Mouse (Mus musculus) CH12.LX (cell line): ENCODE results near the gene Tmem198. TPM values are rescaled to one million over a fixed set of nuclear protein-coding genes. Genes with fewer than 3 reads are reported as not detected.
A peak's percentile ranks its signal among the peaks of the same experiment; 100 is the strongest.

ENCODE experiments used
- DNase-seq: peaks from one replicate; pipeline ENCODE4 v3.0.0-alpha.2; 2013; ENCODE audit errors: extremely low read depth
- H3K27ac ChIP-seq: 2 replicates; pipeline ENCODE4 v1.5.1; 2012; ENCODE audit warnings: low read depth, mild to moderate bottlenecking, control low read depth, moderate library complexity; ENCODE audit not compliant: insufficient read depth
- H3K27me3 ChIP-seq: replicated peaks from 2 replicates; pipeline ENCODE3; 2012; ENCODE audit warnings: inconsistent platforms
- H3K36me3 ChIP-seq, 2 experiments: replicated peaks in 1 of 2; 2 replicates each; pipeline versions ENCODE3 to v1.6.1; 2012; ENCODE audit warnings: inconsistent platforms in 1 of 2, low read length in 1 of 2, mild to moderate bottlenecking in 1 of 2, mixed read lengths in 1 of 2, moderate library complexity in 1 of 2; ENCODE audit not compliant: control insufficient read depth in 1 of 2, insufficient read depth in 1 of 2
- H3K4me1 ChIP-seq, 2 experiments: 2 replicates each; pipeline ENCODE4 v1.6.1; 2012; ENCODE audit warnings: inconsistent platforms in 1 of 2, moderate library complexity in 1 of 2; ENCODE audit not compliant: insufficient read depth in 2 of 2, control insufficient read depth in 1 of 2
- H3K4me2 ChIP-seq: 2 replicates; pipeline ENCODE4 v1.6.1; 2012; ENCODE audit warnings: low read depth, mild to moderate bottlenecking, control low read depth; ENCODE audit not compliant: poor library complexity, insufficient read depth, severe bottlenecking
- H3K4me3 ChIP-seq, 3 experiments: fragments of 150-350 bp in 1 of 3; sonication (generic) in 1 of 3; replicated peaks in 1 of 3; 2 replicates each; pipeline versions ENCODE3 to v1.5.1; 2011 to 2012; ENCODE audit warnings: low read depth in 2 of 3, low read length in 2 of 3, mild to moderate bottlenecking in 2 of 3, moderate library complexity in 2 of 3, control low read depth in 1 of 3, improper control_type of control experiment in 1 of 3, inconsistent platforms in 1 of 3, mixed read lengths in 1 of 3; ENCODE audit not compliant: poor library complexity in 1 of 3
- H3K79me2 ChIP-seq: replicated peaks from 2 replicates; pipeline ENCODE4 v1.6.1; 2012; ENCODE audit warnings: mild to moderate bottlenecking, moderate library complexity; ENCODE audit not compliant: control insufficient read depth, poor library complexity, insufficient read depth, severe bottlenecking; ENCODE audit errors: extremely low read depth
- H3K9ac ChIP-seq: 2 replicates; pipeline ENCODE4 v1.6.1; 2012; ENCODE audit warnings: low read depth, mild to moderate bottlenecking, control low read depth, moderate library complexity; ENCODE audit not compliant: insufficient read depth
- H3K9me3 ChIP-seq: replicated peaks from 2 replicates; pipeline ENCODE3; 2012; ENCODE audit warnings: low read length, inconsistent platforms, mixed read lengths
- BHLHE40 ChIP-seq: IDR thresholded peaks from 2 replicates; pipeline ENCODE4 v1.6.1; 2011; ENCODE audit warnings: mild to moderate bottlenecking, low read depth, low read length, improper control_type of control experiment
- CHD1 ChIP-seq: IDR thresholded peaks from 2 replicates; pipeline ENCODE4 v1.6.1; 2012; ENCODE audit warnings: low read depth, low read length, improper control_type of control experiment, inconsistent platforms
- CHD2 ChIP-seq: IDR thresholded peaks from 2 replicates; pipeline ENCODE4 v1.6.1; 2011; ENCODE audit warnings: low read length, improper control_type of control experiment
- CTCF ChIP-seq, 2 experiments: IDR thresholded peaks in 1 of 2; conservative IDR thresholded peaks in 1 of 2; 2 replicates each; pipeline ENCODE4 v1.5.1; 2011 to 2012; ENCODE audit warnings: low read depth in 2 of 2, low read length in 2 of 2, improper control_type of control experiment in 1 of 2, inconsistent platforms in 1 of 2, mild to moderate bottlenecking in 1 of 2, moderate library complexity in 1 of 2
- ELF1 ChIP-seq: IDR thresholded peaks from 2 replicates; pipeline ENCODE4 v1.6.1; 2014; ENCODE audit warnings: low read depth, mild to moderate bottlenecking, inconsistent platforms, low read length, improper control_type of control experiment
- ETS1 ChIP-seq: conservative IDR thresholded peaks from 2 replicates; pipeline ENCODE4 v1.6.1; 2012; ENCODE audit warnings: low read depth, mild to moderate bottlenecking, inconsistent platforms, low read length, improper control_type of control experiment, moderate library complexity
- HCFC1 ChIP-seq: IDR thresholded peaks from 2 replicates; pipeline ENCODE4 v1.6.1; 2012; ENCODE audit warnings: low read depth, mild to moderate bottlenecking, inconsistent platforms, low read length, improper control_type of control experiment
- IRF4 ChIP-seq: IDR thresholded peaks from 2 replicates; pipeline ENCODE4 v1.6.1; 2014; ENCODE audit warnings: low read depth, mild to moderate bottlenecking, inconsistent platforms, low read length, improper control_type of control experiment
- MAZ ChIP-seq: IDR thresholded peaks from 2 replicates; pipeline ENCODE4 v1.6.1; 2012; ENCODE audit warnings: low read depth, mild to moderate bottlenecking, inconsistent platforms, low read length, improper control_type of control experiment, moderate library complexity
- NELFE ChIP-seq: IDR thresholded peaks from 2 replicates; pipeline ENCODE4 v1.6.1; 2011; ENCODE audit warnings: low read depth, low read length, improper control_type of control experiment
- NRF1 ChIP-seq: IDR thresholded peaks from 2 replicates; pipeline ENCODE4 v1.6.1; 2014; ENCODE audit warnings: low read depth, mild to moderate bottlenecking, inconsistent platforms, low read length, improper control_type of control experiment, moderate library complexity
- PAX5 ChIP-seq: IDR thresholded peaks from 2 replicates; pipeline ENCODE4 v1.6.1; 2012; ENCODE audit warnings: low read length, inconsistent platforms, mixed read lengths
- POLR2A ChIP-seq: IDR thresholded peaks from 2 replicates; pipeline ENCODE4 v1.6.1; 2011; ENCODE audit warnings: low read depth, mild to moderate bottlenecking, improper control_type of control experiment, low read length
- RAD21 ChIP-seq: IDR thresholded peaks from 2 replicates; pipeline ENCODE4 v1.6.1; 2011; ENCODE audit warnings: low read depth, mild to moderate bottlenecking, low read length, improper control_type of control experiment, moderate library complexity
- RCOR1 ChIP-seq: conservative IDR thresholded peaks from 2 replicates; pipeline ENCODE4 v1.6.1; 2012; ENCODE audit warnings: low read depth, mild to moderate bottlenecking, inconsistent platforms, low read length, improper control_type of control experiment
- SMC3 ChIP-seq: IDR thresholded peaks from 2 replicates; pipeline ENCODE4 v1.6.1; 2011; ENCODE audit warnings: low read depth, low read length, improper control_type of control experiment
- TBP ChIP-seq: conservative IDR thresholded peaks from 2 replicates; pipeline ENCODE4 v1.6.1; 2011; ENCODE audit warnings: low read depth, low read length, improper control_type of control experiment
- TCF12 ChIP-seq: IDR thresholded peaks from 2 replicates; pipeline ENCODE4 v1.6.1; 2014; ENCODE audit warnings: low read depth, mild to moderate bottlenecking, inconsistent platforms, low read length, improper control_type of control experiment
- ZC3H11A ChIP-seq: IDR thresholded peaks from 2 replicates; pipeline ENCODE4 v1.6.1; 2012; ENCODE audit warnings: low read depth, mild to moderate bottlenecking, inconsistent platforms, low read length, improper control_type of control experiment
- ZKSCAN1 ChIP-seq: IDR thresholded peaks from 2 replicates; pipeline ENCODE4 v1.6.1; 2012; ENCODE audit warnings: low read depth, inconsistent platforms, low read length, improper control_type of control experiment, borderline replicate concordance
- ZNF384 ChIP-seq: IDR thresholded peaks from 2 replicates; pipeline ENCODE4 v1.6.1; 2012; ENCODE audit warnings: low read depth, low read length, improper control_type of control experiment, inconsistent platforms
- dilution Hi-C: fragments of 300-500 bp; cut with MboI; formaldehyde crosslinking; loops from 2 replicates; pipeline ENCODE4 v1.14.3; 2020; ENCODE audit warnings: low sequenced_read_pairs; ENCODE audit not compliant: extremely low pct_unique_long_range_greater_than_20kb, extremely low pct_ligation_motif_present
- in situ Hi-C: fragments of 300-500 bp; cut with MboI; formaldehyde crosslinking; loops from 3 replicates; pipeline ENCODE4 v1.14.3; 2019; ENCODE audit warnings: low sequenced_read_pairs, low pct_ligation_motif_present, low pct_unique_long_range_greater_than_20kb, mixed read lengths
- polyA plus RNA-seq: library from polyadenylated mRNA; unstranded; fragments of >175 nt; gene quantifications from 2 replicates; pipeline ENCODE4 v1.2.1, GENCODE M21; 2012; ENCODE audit warnings: low read depth; ENCODE audit not compliant: insufficient read length
- total RNA-seq, 2 experiments: library from RNA; depleted of rRNA; stranded (reverse); fragments of 300-350 nt in 1 of 2; fragments of >200 nt in 1 of 2; gene quantifications; 2 replicates each; pipeline ENCODE4 v1.2.3; 2012 to 2014

Gene Tmem198
- total and polyA plus RNA-seq, 3 experiments: 0.51 to 1.1 (median 0.80) TPM

DNA sequence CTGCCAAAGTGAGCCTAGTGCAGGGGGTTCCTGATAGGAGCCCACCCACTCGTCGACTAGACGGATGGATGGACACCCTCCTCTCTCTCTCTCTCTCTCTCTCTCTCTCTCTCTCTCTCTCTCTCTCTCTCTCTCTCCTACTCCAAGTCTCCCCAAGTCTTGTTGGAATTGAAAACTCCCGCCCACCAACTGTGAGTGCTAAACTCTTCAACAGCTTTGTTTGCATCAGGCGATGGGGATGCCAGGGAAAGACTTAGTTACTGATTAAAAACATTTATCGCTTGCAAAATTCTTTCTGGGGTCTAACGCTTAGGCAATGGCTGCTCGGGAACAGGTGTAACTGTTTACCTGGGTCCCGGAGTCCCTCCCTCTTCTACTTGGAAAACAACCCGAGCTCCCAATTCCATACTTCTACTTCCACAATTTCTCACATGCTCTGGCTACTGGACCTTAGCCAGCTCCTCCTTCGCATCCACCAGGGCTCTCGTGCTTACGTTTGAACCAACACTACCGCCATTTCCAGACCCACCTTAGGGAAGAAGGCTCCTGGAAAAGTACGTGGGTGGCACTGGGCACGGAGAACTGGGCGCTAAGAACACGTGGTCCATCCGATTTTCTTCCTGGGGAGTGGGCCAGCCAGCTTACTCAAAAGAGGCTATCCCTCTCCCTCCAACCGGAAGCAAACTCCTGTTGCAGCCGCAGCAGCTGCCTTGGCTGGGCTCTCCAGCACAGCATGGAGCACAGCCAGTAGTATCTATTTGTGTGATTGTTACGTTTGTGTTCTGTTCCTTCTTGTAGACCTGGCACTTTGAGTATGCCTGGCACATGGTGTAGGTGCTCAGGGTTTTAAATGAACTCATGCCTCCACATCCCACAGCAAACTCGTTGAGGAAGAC, 20.3 kb upstream of the Tmem198 start:
- no peak for TF ChIP-seq ETS1
- no peak for TF ChIP-seq ZNF384
- TF ChIP-seq CHD1: no peak
- no peak for TF ChIP-seq HCFC1
- TF ChIP-seq SMC3: no peak
- TF ChIP-seq, all 38 proteins: peak for 0
- Histone ChIP-seq H3K27me3 (peaks cover 60% of the 10 kb centered on the region), H3K79me2 (no peaks in the 10 kb centered on the region), H3K36me3 (no peaks in the 10 kb centered on the region), H3K4me1 (peaks cover 0 to 5% of the 10 kb centered on the region in 2 experiments; a peak in 1 of 4 replicates), H3K27ac (no peak overlapping the region), H3K9me3 (no peaks in the 10 kb centered on the region), H3K4me2 (peak overlapping the region; percentile 73; the same call in 1 of the 2 replicates), H3K9ac (no peak overlapping the region), H3K4me3 (no peak overlapping the region)
- DNase-seq: no peak
- dilution Hi-C loops: no loop called here
- in situ Hi-C loops: loop anchor here (25.0 kb wide), 1 partner anchor 522 kb away; the partner anchor contains the start of gene Cfap65

GRCm38 (mm10) chr1:75460297-75460696, 19.0 kb upstream of the Tmem198 start:
- Histone ChIP-seq H3K4me2 (no peak overlapping the region), H3K4me1 (peaks cover 0 to 5% of the 10 kb centered on the region in 2 experiments; a peak in 1 of 4 replicates), H3K27ac (no peak overlapping the region), H3K36me3 (no peaks in the 10 kb centered on the region), H3K4me3 (peak overlapping the region in 1 of 3 experiments; percentile 21), H3K27me3 (peaks cover 61% of the 10 kb centered on the region), H3K9ac (no peak overlapping the region), H3K79me2 (no peaks in the 10 kb centered on the region), H3K9me3 (no peaks in the 10 kb centered on the region)
- TF ChIP-seq RAD21 (no peak), ELF1 (no peak), IRF4 (no peak), TBP (no peak), BHLHE40 (no peak), ZNF384 (no peak), NELFE (no peak), HCFC1 (no peak), RCOR1 (no peak), CHD2 (no peak), CTCF (conservative IDR thresholded peaks at IDR 0.05 in 1 of 2, IDR thresholded peaks at IDR 0.05 in 1 of 2; ENCODE audit: low read depth in 2 of 2, low read length in 2 of 2) (no peak), POLR2A (no peak), ZKSCAN1 (no peak), NRF1 (no peak), PAX5 (no peak), ZC3H11A (no peak), MAZ (no peak), TCF12 (no peak)
- dilution Hi-C loops (no loop called here), in situ Hi-C loops (loop anchor here (25.0 kb wide), 1 partner anchor 523 kb away; the partner anchor contains the start of gene Cfap65)
- DNase-seq: no peak
